Mouse (Mus musculus) forebrain, embryonic 12.5 days (tissue): Measurements from ENCODE around the gene Agap1. TPM values are rescaled to one million over a fixed set of nuclear protein-coding genes. Genes with fewer than 3 reads are reported as not detected.

Experiments
- ATAC-seq: fragments of 200-750 bp; cut with Nextera tagmentation; 2 replicates; pipeline ENCODE4 v1.8.0; 2017; ENCODE audit warnings: moderate TSS enrichment; ENCODE audit not compliant: low FRiP score
- H3K27ac ChIP-seq: fragments of 300-500 bp; sonication (generic); 2 replicates; pipeline ENCODE4 v1.5.1; 2016; ENCODE audit warnings: mild to moderate bottlenecking
- H3K27me3 ChIP-seq: fragments of 300-500 bp; sonication (generic); 2 replicates; pipeline ENCODE4 v1.6.1; 2016; ENCODE audit warnings: mild to moderate bottlenecking
- H3K36me3 ChIP-seq: fragments of 300-500 bp; sonication (generic); replicated peaks from 2 replicates; pipeline ENCODE4 v1.6.1; 2016; ENCODE audit warnings: mild to moderate bottlenecking
- H3K4me1 ChIP-seq: fragments of 300-500 bp; sonication (generic); 2 replicates; pipeline ENCODE4 v1.6.1; 2016
- H3K4me2 ChIP-seq: fragments of 300-500 bp; sonication (generic); 2 replicates; pipeline ENCODE4 v1.6.1; 2016; ENCODE audit warnings: mild to moderate bottlenecking, moderate library complexity
- H3K4me3 ChIP-seq: fragments of 300-500 bp; sonication (generic); replicated peaks from 2 replicates; pipeline ENCODE4 v1.5.1; 2016; ENCODE audit warnings: mild to moderate bottlenecking
- H3K9ac ChIP-seq: fragments of 300-500 bp; sonication (generic); 2 replicates; pipeline ENCODE4 v1.6.1; 2016; ENCODE audit warnings: mild to moderate bottlenecking
- H3K9me3 ChIP-seq: fragments of 300-500 bp; sonication (generic); 2 replicates; pipeline ENCODE4 v1.6.1; 2016
- WGBS: fragments of 180-500 bp; shearing (Covaris S2); methylation state at CpG from one replicate; pipeline ENCODE4 v1.1.7; 2016; 5-methylcytosine and 5-hydroxymethylcytosine counted together
- polyA plus RNA-seq: library from polyadenylated mRNA; unstranded; fragments of >200 nt; fragmentation: Nextera tagmentation; extraction: Ambion mirVana; gene quantifications from 2 replicates; pipeline ENCODE4 v1.2.1, GENCODE M21; 2016

Agap1 gene
- polyA plus RNA-seq, 1 experiment from 2014 or later = 49.9 TPM

GRCm38 (mm10) chr1:89846148-89846547 is 391.5 kb downstream of the Agap1 start:
- Histone ChIP-seq H3K27me3 (peaks cover 68% of the 10 kb centered on the region), H3K9me3 (no peaks in the 10 kb centered on the region), H3K4me2 (no peak overlapping the region), H3K4me1 (peaks cover 49% of the 10 kb centered on the region), H3K36me3 (peaks cover 13% of the 10 kb centered on the region), H3K4me3 (no peak overlapping the region), H3K9ac (no peak overlapping the region), H3K27ac (no peak overlapping the region)
- ATAC-seq = no peak
- WGBS = 59% methylated on average over 9 of the region's 9 CpGs

- peaks cover 80% of the 10 kb centered on the region for H3K27me3 ChIP-seq
- H3K9me3 ChIP-seq = no peaks in the 10 kb centered on the region
- no peaks in the 10 kb centered on the region for H3K36me3 ChIP-seq
- no peak overlapping the region for H3K4me3 ChIP-seq
- H3K4me1 ChIP-seq = peaks cover 49% of the 10 kb centered on the region
- H3K9ac ChIP-seq = no peak overlapping the region
- peak overlapping the region; percentile 70 for H3K27ac ChIP-seq
- WGBS = 14% methylated on average over 17 of the region's 17 CpGs
- peak overlapping the region; percentile 29 for H3K4me2 ChIP-seq
- peak; percentile 81 for ATAC-seq
These were observed 393.9 kb downstream of the Agap1 start for GRCm38 (mm10) chr1:89848356-89849039.

DNA sequence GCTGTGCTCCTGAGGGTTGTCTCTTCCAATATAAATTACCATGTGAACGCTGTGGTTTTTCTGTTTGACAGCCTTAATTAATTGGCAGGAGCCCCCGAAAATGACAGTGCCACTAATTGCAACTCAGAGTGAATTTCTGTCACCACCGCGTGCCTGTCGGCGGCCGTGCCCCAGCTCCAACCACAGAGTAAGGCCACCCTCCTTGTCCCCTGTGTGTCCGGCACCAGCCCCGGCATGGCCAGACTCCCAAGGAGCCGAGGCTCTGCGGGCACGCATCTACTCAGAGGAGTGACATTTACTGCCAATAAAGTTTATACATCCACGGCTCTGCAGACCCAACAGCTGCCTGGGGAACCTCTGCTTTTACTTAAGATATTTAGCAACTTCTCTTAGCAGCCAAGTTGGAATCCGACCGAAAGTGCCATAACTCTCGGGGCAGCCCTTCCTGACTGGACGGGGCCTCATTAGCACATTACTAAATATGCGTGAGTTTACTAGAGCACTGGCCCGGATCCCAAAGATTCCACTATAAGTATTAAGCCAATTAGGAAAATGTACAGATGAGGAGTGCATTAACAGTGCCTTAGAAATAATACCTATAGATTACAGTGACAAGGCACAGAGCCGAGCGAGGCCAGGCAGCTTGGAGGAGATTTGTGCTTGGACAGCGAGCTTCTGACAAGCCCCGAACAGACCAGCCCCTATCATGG is 394.7 kb downstream of the Agap1 start:
- no peaks in the 10 kb centered on the region for H3K36me3 ChIP-seq
- H3K27me3 ChIP-seq = peaks cover 77% of the 10 kb centered on the region
- H3K9me3 ChIP-seq = no peaks in the 10 kb centered on the region
- no peak overlapping the region for H3K9ac ChIP-seq
- 42% methylated on average over 23 of the region's 23 CpGs for WGBS
- H3K27ac ChIP-seq = peak overlapping the region; percentile 70
- ATAC-seq = peak; percentile 58
- H3K4me3 ChIP-seq = no peak overlapping the region
- H3K4me2 ChIP-seq = peak overlapping the region; percentile 29
- peaks cover 49% of the 10 kb centered on the region for H3K4me1 ChIP-seq

DNA sequence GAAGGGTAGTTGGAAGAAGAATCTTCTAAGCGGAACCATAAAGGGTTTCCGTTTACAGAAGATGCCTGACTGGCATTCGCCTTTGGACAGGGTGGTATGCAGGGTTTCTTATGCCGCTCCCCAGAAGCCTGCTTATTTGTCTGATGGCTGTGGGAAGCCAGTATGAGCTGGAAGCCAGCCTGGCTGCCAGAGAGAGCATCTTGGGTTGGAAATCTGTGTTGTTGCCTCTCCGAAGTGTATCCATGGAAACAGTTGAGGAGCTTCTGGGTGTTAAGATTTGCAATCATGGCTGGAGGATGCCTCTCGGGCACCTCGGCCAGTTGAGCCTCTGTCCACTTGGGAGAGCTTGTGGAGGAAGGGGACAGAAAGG is 395.2 kb downstream of the Agap1 start:
- WGBS = 78% methylated on average over 7 of the region's 7 CpGs
- ATAC-seq = no peak
- peaks cover 76% of the 10 kb centered on the region for H3K27me3 ChIP-seq
- H3K9me3 ChIP-seq = no peaks in the 10 kb centered on the region
- H3K9ac ChIP-seq = no peak overlapping the region
- H3K4me3 ChIP-seq = no peak overlapping the region
- H3K27ac ChIP-seq = 0 out of 2 replicates have a peak overlapping the region, but pooled peaks have one; percentile 70
- peaks cover 49% of the 10 kb centered on the region for H3K4me1 ChIP-seq
- no peak overlapping the region for H3K4me2 ChIP-seq
- H3K36me3 ChIP-seq = no peaks in the 10 kb centered on the region

- peaks cover 45% of the 10 kb centered on the region for H3K4me1 ChIP-seq
These were observed 396.2 kb downstream of the Agap1 start for GRCm38 (mm10) chr1:89850681-89851414.

GRCm38 (mm10) chr1:89859182-89859581 is 404.6 kb downstream of the Agap1 start:
- Histone ChIP-seq H3K4me1 (peaks cover 20% of the 10 kb centered on the region), H3K36me3 (no peaks in the 10 kb centered on the region), H3K9me3 (no peaks in the 10 kb centered on the region), H3K27ac (no peak overlapping the region), H3K27me3 (peaks cover 62% of the 10 kb centered on the region), H3K4me3 (no peak overlapping the region), H3K4me2 (no peak overlapping the region), H3K9ac (no peak overlapping the region)
- ATAC-seq = no peak
- WGBS = 24% methylated on average over 3 of the region's 3 CpGs

More at GRCm38 (mm10) chr1:89850681-89851414, 396.2 kb downstream of the Agap1 start:
- H3K27ac ChIP-seq = no peak overlapping the region
- H3K4me2 ChIP-seq = no peak overlapping the region
- no peak overlapping the region for H3K9ac ChIP-seq
- peaks cover 68% of the 10 kb centered on the region for H3K27me3 ChIP-seq
- H3K36me3 ChIP-seq = no peaks in the 10 kb centered on the region
- ATAC-seq = no peak
- H3K4me3 ChIP-seq = no peak overlapping the region
- H3K9me3 ChIP-seq = no peaks in the 10 kb centered on the region
- WGBS = 84% methylated on average over 11 of the region's 11 CpGs

DNA sequence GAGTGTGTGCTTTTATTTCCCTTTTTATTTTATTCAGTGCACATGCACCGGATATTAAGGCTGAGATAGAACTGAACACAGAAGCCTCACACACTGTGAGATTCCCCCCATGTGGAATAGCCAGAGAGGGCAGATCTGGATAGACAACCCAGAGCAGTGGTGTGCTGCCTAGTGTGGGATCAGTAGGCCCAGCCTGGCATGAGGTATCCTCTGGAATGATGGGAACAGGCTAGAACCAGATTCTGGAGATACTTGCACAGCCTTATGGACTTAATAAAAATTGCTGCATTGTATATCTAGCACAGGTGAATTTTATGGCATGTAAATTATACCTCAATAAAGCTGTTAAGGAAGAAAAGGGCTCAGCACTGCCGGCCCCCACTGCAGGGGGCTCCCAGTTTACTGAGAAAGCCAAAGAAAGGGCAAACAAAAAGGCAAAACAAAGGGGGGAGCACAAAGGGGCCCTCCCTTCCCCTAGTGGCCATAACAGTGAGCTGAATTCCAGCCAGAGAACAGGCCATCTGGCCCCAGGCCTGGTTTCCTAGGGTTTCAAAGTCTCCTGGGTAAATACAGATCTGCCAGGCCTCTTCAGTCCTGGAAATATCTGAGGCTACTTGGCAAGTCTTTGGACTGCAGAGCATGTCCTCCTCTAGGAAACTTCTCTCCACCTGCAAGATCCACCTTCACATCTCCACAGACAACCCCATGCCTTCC is 405.6 kb downstream of the Agap1 start:
- H3K4me3 ChIP-seq = no peak overlapping the region
- H3K36me3 ChIP-seq = no peaks in the 10 kb centered on the region
- peaks cover 20% of the 10 kb centered on the region for H3K4me1 ChIP-seq
- H3K9me3 ChIP-seq = no peaks in the 10 kb centered on the region
- 34% methylated on average over 2 of the region's 2 CpGs for WGBS
- no peak overlapping the region for H3K27ac ChIP-seq
- no peak for ATAC-seq
- peaks cover 66% of the 10 kb centered on the region for H3K27me3 ChIP-seq
- no peak overlapping the region for H3K9ac ChIP-seq
- no peak overlapping the region for H3K4me2 ChIP-seq

DNA sequence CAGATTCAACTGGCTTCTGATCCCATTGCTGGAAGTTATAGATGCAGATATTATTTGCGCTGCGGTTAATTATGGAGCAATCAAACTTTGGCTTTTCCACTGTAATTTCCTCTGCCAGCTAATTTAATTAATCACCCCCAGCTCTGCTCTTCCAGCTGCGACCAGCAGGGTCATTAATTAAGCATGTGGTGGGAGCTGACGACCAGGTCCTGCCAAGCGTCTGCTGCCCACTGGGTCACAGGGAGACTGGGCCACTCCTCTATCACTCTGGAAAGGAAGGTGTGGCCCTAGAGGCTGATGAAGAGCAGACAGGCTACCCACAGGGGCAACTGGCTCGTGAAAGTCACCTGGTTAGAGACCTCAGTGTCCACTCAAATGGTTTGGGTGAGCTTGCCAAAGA is 411.2 kb downstream of the Agap1 start:
- peaks cover 25% of the 10 kb centered on the region for H3K4me1 ChIP-seq
- no peak overlapping the region for H3K27ac ChIP-seq
- 50% methylated on average over 6 of the region's 6 CpGs for WGBS
- no peak overlapping the region for H3K4me2 ChIP-seq
- no peaks in the 10 kb centered on the region for H3K36me3 ChIP-seq
- H3K9me3 ChIP-seq = no peaks in the 10 kb centered on the region
- H3K9ac ChIP-seq = no peak overlapping the region
- H3K27me3 ChIP-seq = peaks cover 67% of the 10 kb centered on the region
- H3K4me3 ChIP-seq = no peak overlapping the region
- ATAC-seq = no peak

DNA sequence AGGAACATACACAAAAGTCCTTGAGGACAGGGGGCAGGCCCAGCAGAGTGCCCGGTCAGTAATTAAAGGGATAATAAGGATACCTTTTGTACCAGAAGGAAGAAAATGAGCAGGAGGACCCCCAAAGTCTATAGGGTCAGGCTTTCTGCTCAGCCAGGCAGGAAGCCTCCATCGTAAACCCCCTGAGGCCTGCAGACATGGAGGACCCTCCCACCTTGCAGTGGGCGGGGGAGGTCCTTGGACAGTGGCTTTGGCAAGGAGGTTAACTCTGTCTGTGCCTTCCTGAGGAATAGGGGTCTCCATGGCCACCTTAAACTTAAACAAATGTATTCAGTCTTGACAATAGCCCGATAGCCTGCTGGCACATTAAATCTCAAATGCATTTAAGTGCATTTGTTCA is 413.2 kb downstream of the Agap1 start:
- no peaks in the 10 kb centered on the region for H3K36me3 ChIP-seq
- WGBS = 31% methylated on average over 4 of the region's 4 CpGs
- H3K27ac ChIP-seq = no peak overlapping the region
- peaks cover 66% of the 10 kb centered on the region for H3K27me3 ChIP-seq
- peaks cover 27% of the 10 kb centered on the region for H3K4me1 ChIP-seq
- H3K4me3 ChIP-seq = no peak overlapping the region
- ATAC-seq = no peak
- no peak overlapping the region for H3K9ac ChIP-seq
- no peaks in the 10 kb centered on the region for H3K9me3 ChIP-seq
- H3K4me2 ChIP-seq = no peak overlapping the region

GRCm38 (mm10) chr1:89870134-89870905 is 415.7 kb downstream of the Agap1 start:
- Histone ChIP-seq H3K4me3 (no peak overlapping the region), H3K4me2 (no peak overlapping the region), H3K27me3 (peaks cover 56% of the 10 kb centered on the region), H3K36me3 (no peaks in the 10 kb centered on the region), H3K27ac (peak overlapping the region; percentile 42; the same call in 1 of the 2 replicates), H3K9ac (no peak overlapping the region), H3K9me3 (no peaks in the 10 kb centered on the region), H3K4me1 (peaks cover 27% of the 10 kb centered on the region)
- ATAC-seq = peak; percentile 17; the same call in 1 of the 2 replicates
- 33% methylated on average over 12 of the region's 12 CpGs for WGBS

DNA sequence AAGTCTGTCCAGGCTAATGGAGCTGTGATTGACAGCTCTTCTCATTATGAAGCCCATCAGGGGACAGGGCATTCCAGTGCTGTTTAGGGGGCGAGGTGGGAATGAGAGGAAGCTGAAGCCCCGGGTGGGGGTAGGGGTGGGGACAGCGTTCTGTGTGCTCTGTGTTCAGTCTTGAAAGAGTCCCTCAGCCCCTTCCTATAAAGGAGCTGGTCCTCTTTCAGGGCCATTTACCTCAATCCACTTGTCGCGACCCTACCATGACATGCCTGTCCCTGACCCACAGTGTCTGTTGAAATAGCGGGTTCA is 416.3 kb downstream of the Agap1 start:
- ATAC-seq = peak; percentile 58; the same call in 1 of the 2 replicates
- Histone ChIP-seq H3K9me3 (no peaks in the 10 kb centered on the region), H3K27me3 (peaks cover 58% of the 10 kb centered on the region), H3K4me3 (no peak overlapping the region), H3K9ac (no peak overlapping the region), H3K4me2 (no peak overlapping the region), H3K27ac (peak overlapping the region; percentile 42; the same call in 1 of the 2 replicates), H3K4me1 (peaks cover 24% of the 10 kb centered on the region), H3K36me3 (no peaks in the 10 kb centered on the region)
- 19% methylated on average over 6 of the region's 6 CpGs for WGBS
